Mouse (Mus musculus): ENCODE data around the gene Ccdc88a. TPM values are rescaled to one million over a fixed set of nuclear protein-coding genes. Genes with fewer than 3 reads are reported as not detected.

Ccdc88a gene
- polyA plus RNA-seq, 1 experiment from 2014 or later = 16.3 TPM

GRCm38 (mm10) chr11:29548504-29549424 lies 175.3 kb downstream of the Ccdc88a start:
- peaks cover 18% of the 10 kb centered on the region for H3K36me3 ChIP-seq (ENCODE audit: inconsistent target)
- peak overlapping the region; percentile 94 for H3K27ac ChIP-seq
- H3K79me2 ChIP-seq (ENCODE audit: inconsistent target) = peaks cover 25% of the 10 kb centered on the region
- H3K4me3 ChIP-seq (ENCODE audit: inconsistent target) = peak overlapping the region; percentile 92
- WGBS (ENCODE audit: missing documents) = 20% methylated on average over 23 of the region's 23 CpGs

- Histone ChIP-seq H3K4me3 (ENCODE audit: inconsistent target) (no peak overlapping the region), H3K79me2 (ENCODE audit: inconsistent target) (peaks cover 25% of the 10 kb centered on the region), H3K27ac (peak overlapping the region; percentile 94), H3K36me3 (ENCODE audit: inconsistent target) (peaks cover 12% of the 10 kb centered on the region)
- WGBS (ENCODE audit: missing documents) = 0% methylated on average over 1 of the region's 1 CpGs
Measured at GRCm38 (mm10) chr11:29549425-29549778, 175.9 kb downstream of the Ccdc88a start.

Other genes starting within 250 kb of the Ccdc88a start
- gene Pnpt1, start 242.9 kb upstream of the Ccdc88a start, polyA plus RNA-seq (2018) = 27.9 to 38.9 TPM (median 30.4 TPM) in 3 replicates
- gene Ppp4r3b, start 200.8 kb upstream of the Ccdc88a start, polyA plus RNA-seq (2018) = 30.5 to 42.1 TPM (median 41.2 TPM) in 3 replicates
- 17.4 to 33.0 TPM (median 17.6 TPM) in 3 replicates for gene Cfap36, start 126.2 kb upstream of the Ccdc88a start, polyA plus RNA-seq (2018)
- gene Prorsd1, start 141.4 kb downstream of the Ccdc88a start, polyA plus RNA-seq (2018) = 21.0 to 49.9 TPM (median 28.5 TPM) in 3 replicates
- gene Mtif2, start 152.8 kb downstream of the Ccdc88a start, polyA plus RNA-seq (2018) = 21.0 to 31.8 TPM (median 21.2 TPM) in 3 replicates
- gene Clhc1, start 174.3 kb downstream of the Ccdc88a start, polyA plus RNA-seq (2018) = 0.13 to 0.42 TPM (median 0.33 TPM) in 3 replicates
- gene Rps27a, start 174.5 kb downstream of the Ccdc88a start, polyA plus RNA-seq (2018) = 595 to 1,446 TPM (median 1,246 TPM) in 3 replicates